Mouse (Mus musculus) cerebellum, adult 2 months (tissue): ENCODE results near the gene Sox1. TPM values are rescaled to one million over a fixed set of nuclear protein-coding genes. Genes with fewer than 3 reads are reported as not detected.

Source experiments
- DNase-seq, 2 experiments: peaks; one replicate each; pipeline ENCODE4 v3.0.0; 2021
- H3K27ac ChIP-seq: fragments of 200-500 bp; 2 replicates; pipeline ENCODE4 v1.5.1; 2012; ENCODE audit warnings: low read length, control low read depth, inconsistent platforms; ENCODE audit not compliant: insufficient read depth
- H3K27me3 ChIP-seq: fragments of 200-500 bp; 2 replicates; pipeline ENCODE4 v1.6.1; 2012; ENCODE audit warnings: inconsistent platforms, mild to moderate bottlenecking, low read length, moderate library complexity; ENCODE audit not compliant: control insufficient read depth, insufficient read depth
- H3K4me1 ChIP-seq: fragments of 200-500 bp; 2 replicates; pipeline ENCODE4 v1.6.1; 2011; ENCODE audit warnings: low read length; ENCODE audit not compliant: control insufficient read depth, insufficient read depth
- H3K4me3 ChIP-seq: fragments of 200-500 bp; replicated peaks from 2 replicates; pipeline ENCODE3; 2011; ENCODE audit warnings: mild to moderate bottlenecking, low read depth, low read length, control low read depth; ENCODE audit not compliant: insufficient read depth
- CTCF ChIP-seq: fragments of 200-500 bp; IDR thresholded peaks from 2 replicates; pipeline ENCODE4 v1.5.1; 2011; ENCODE audit warnings: low read depth, mild to moderate bottlenecking, control low read depth, low read length, moderate library complexity, borderline replicate concordance; ENCODE audit not compliant: insufficient read depth
- POLR2A ChIP-seq: fragments of 200-500 bp; IDR thresholded peaks from 2 replicates; pipeline ENCODE4 v1.6.1; 2011; ENCODE audit warnings: low read length, control low read depth, borderline replicate concordance; ENCODE audit not compliant: insufficient read depth
- whole genome bisulfite sequencing: fragments of 180-500 bp; shearing (Covaris S2); methylation state at CpG from one replicate; pipeline ENCODE4 v1.1.7; 2018; 5-methylcytosine and 5-hydroxymethylcytosine counted together
- polyA plus RNA-seq: library from polyadenylated mRNA; depleted of rRNA; stranded (reverse); fragments of >200 nt; gene quantifications from 2 replicates; pipeline ENCODE4 v1.2.3, GENCODE M21; 2012

Sox1 gene
- polyA plus RNA-seq, 1 experiment = 8.2 TPM

- no peak overlapping the region for H3K27ac ChIP-seq
- 3% methylated on average over 32 of the region's 32 CpGs for WGBS
- DNase-seq = no peak
- no peak for TF ChIP-seq POLR2A
- TF ChIP-seq CTCF = no peak
- peaks cover 17% of the 10 kb centered on the region; the same call in 1 of the 2 replicates for H3K27me3 ChIP-seq
- H3K4me1 ChIP-seq = peaks cover 8% of the 10 kb centered on the region
- no peak overlapping the region for H3K4me3 ChIP-seq
Measured at GRCm38 (mm10) chr8:12386530-12387222, 8.4 kb upstream of the Sox1 start.

GRCm38 (mm10) chr8:12387223-12387860, 7.8 kb upstream of the Sox1 start:
- no peak overlapping the region for H3K4me3 ChIP-seq
- WGBS = 8% methylated on average over 12 of the region's 13 CpGs
- DNase-seq = no peak
- H3K4me1 ChIP-seq = peaks cover 8% of the 10 kb centered on the region
- TF ChIP-seq CTCF (no peak), POLR2A (no peak)
- peaks cover 17% of the 10 kb centered on the region; the same call in 1 of the 2 replicates for H3K27me3 ChIP-seq
- H3K27ac ChIP-seq = no peak overlapping the region

GRCm38 (mm10) chr8:12387901-12388300, 7.2 kb upstream of the Sox1 start:
- Histone ChIP-seq H3K27ac (no peak overlapping the region), H3K4me3 (no peak overlapping the region), H3K27me3 (peaks cover 18% of the 10 kb centered on the region; the same call in 1 of the 2 replicates), H3K4me1 (peaks cover 8% of the 10 kb centered on the region)
- no peak for DNase-seq
- WGBS = 35% methylated on average over 4 of the region's 4 CpGs
- TF ChIP-seq POLR2A (no peak), CTCF (no peak)

GRCm38 (mm10) chr8:12388390-12389115, 6.5 kb upstream of the Sox1 start:
- DNase-seq = no peak

GRCm38 (mm10) chr8:12389116-12389471, 6.0 kb upstream of the Sox1 start:
- H3K27me3 ChIP-seq = peaks cover 18% of the 10 kb centered on the region; the same call in 1 of the 2 replicates
- 17% methylated on average over 5 of the region's 5 CpGs for WGBS
- H3K27ac ChIP-seq = no peak overlapping the region
- peaks cover 8% of the 10 kb centered on the region for H3K4me1 ChIP-seq
- no peak for DNase-seq
- TF ChIP-seq CTCF (no peak), POLR2A (no peak)
- no peak overlapping the region for H3K4me3 ChIP-seq

More at GRCm38 (mm10) chr8:12388390-12389115, 6.5 kb upstream of the Sox1 start:
- Histone ChIP-seq H3K4me1 (peaks cover 8% of the 10 kb centered on the region), H3K27ac (no peak overlapping the region), H3K4me3 (no peak overlapping the region), H3K27me3 (peaks cover 18% of the 10 kb centered on the region; the same call in 1 of the 2 replicates)
- TF ChIP-seq POLR2A (no peak), CTCF (no peak)
- WGBS = 35% methylated on average over 10 of the region's 10 CpGs

- WGBS = 6% methylated on average over 29 of the region's 29 CpGs
- TF ChIP-seq CTCF (no peak), POLR2A (no peak)
Measured at GRCm38 (mm10) chr8:12389801-12390639, 5.1 kb upstream of the Sox1 start.

GRCm38 (mm10) chr8:12390640-12391365, 4.3 kb upstream of the Sox1 start:
- Histone ChIP-seq H3K4me3 (no peak overlapping the region), H3K27me3 (peaks cover 17% of the 10 kb centered on the region; the same call in 1 of the 2 replicates), H3K4me1 (no peaks in the 10 kb centered on the region; the same call in 1 of the 2 replicates), H3K27ac (no peak overlapping the region)
- 7% methylated on average over 38 of the region's 38 CpGs for WGBS
- TF ChIP-seq POLR2A (no peak), CTCF (no peak)
- DNase-seq = no peak

More at GRCm38 (mm10) chr8:12389801-12390639, 5.1 kb upstream of the Sox1 start:
- peaks cover 5% of the 10 kb centered on the region for H3K4me1 ChIP-seq
- H3K27ac ChIP-seq = no peak overlapping the region
- H3K4me3 ChIP-seq = no peak overlapping the region
- no peak for DNase-seq
- peaks cover 18% of the 10 kb centered on the region; the same call in 1 of the 2 replicates for H3K27me3 ChIP-seq
